Mouse (Mus musculus): ENCODE data around the gene Slc22a18. TPM values are rescaled to one million over a fixed set of nuclear protein-coding genes. Genes with fewer than 3 reads are reported as not detected.

Slc22a18 gene
- polyA plus RNA-seq, 1 experiment = 140 TPM

- WGBS = 72% methylated on average over 11 of the region's 11 CpGs
- no peak for DNase-seq (ENCODE audit: low read depth, low spot score)
These were observed 11.6 kb upstream of the Slc22a18 start for GRCm38 (mm10) chr7:143461920-143462319.

- 84% methylated on average over 5 of the region's 5 CpGs for WGBS
- no peak for DNase-seq (ENCODE audit: low read depth, low spot score)
These were observed 11.0 kb upstream of the Slc22a18 start for GRCm38 (mm10) chr7:143462516-143462915.

- WGBS = 26% methylated on average over 11 of the region's 11 CpGs
- DNase-seq (ENCODE audit: low read depth, low spot score) = no peak
These were observed 9.6 kb upstream of the Slc22a18 start for GRCm38 (mm10) chr7:143463865-143464415.

- no peak for DNase-seq (ENCODE audit: low read depth, low spot score)
- 18% methylated on average over 56 of the region's 56 CpGs for WGBS
These were observed 8.6 kb upstream of the Slc22a18 start for GRCm38 (mm10) chr7:143464811-143465560.

- DNase-seq (ENCODE audit: low read depth, low spot score) = no peak
- WGBS = 38% methylated on average over 14 of the region's 14 CpGs
These were observed 7.3 kb upstream of the Slc22a18 start for GRCm38 (mm10) chr7:143466099-143466677.

GRCm38 (mm10) chr7:143467714-143468113 is 5.8 kb upstream of the Slc22a18 start:
- WGBS = 61% methylated on average over 6 of the region's 6 CpGs
- no peak for DNase-seq (ENCODE audit: low read depth, low spot score)

- 6% methylated on average over 8 of the region's 8 CpGs for WGBS
- DNase-seq (ENCODE audit: low read depth, low spot score) = no peak
These were observed 3.6 kb upstream of the Slc22a18 start for GRCm38 (mm10) chr7:143469946-143470345.

- no peak for DNase-seq (ENCODE audit: low read depth, low spot score)
These were observed 1.3 kb downstream of the Slc22a18 start for GRCm38 (mm10) chr7:143474811-143475210.

GRCm38 (mm10) chr7:143475876-143476275 is 2.3 kb downstream of the Slc22a18 start:
- no peak for DNase-seq (ENCODE audit: low read depth, low spot score)
- WGBS = 25% methylated on average over 11 of the region's 11 CpGs

More at GRCm38 (mm10) chr7:143474811-143475210, 1.3 kb downstream of the Slc22a18 start:
- 13% methylated on average over 10 of the region's 10 CpGs for WGBS

- 38% methylated on average over 3 of the region's 3 CpGs for WGBS
These were observed 3.3 kb downstream of the Slc22a18 start for GRCm38 (mm10) chr7:143476702-143477335.

GRCm38 (mm10) chr7:143477800-143478199 is 4.3 kb downstream of the Slc22a18 start:
- 86% methylated on average over 5 of the region's 5 CpGs for WGBS
- no peak for DNase-seq (ENCODE audit: low read depth, low spot score)

More at GRCm38 (mm10) chr7:143476702-143477335, 3.3 kb downstream of the Slc22a18 start:
- DNase-seq (ENCODE audit: low read depth, low spot score) = no peak

- 32% methylated on average over 13 of the region's 13 CpGs for WGBS
- DNase-seq (ENCODE audit: low read depth, low spot score) = no peak
These were observed 7.0 kb downstream of the Slc22a18 start for GRCm38 (mm10) chr7:143480498-143480897.

- WGBS = 72% methylated on average over 5 of the region's 5 CpGs
- no peak for DNase-seq (ENCODE audit: low read depth, low spot score)
These were observed 8.4 kb downstream of the Slc22a18 start for GRCm38 (mm10) chr7:143481806-143482387.

GRCm38 (mm10) chr7:143482541-143482940 is 9.0 kb downstream of the Slc22a18 start:
- 47% methylated on average over 6 of the region's 6 CpGs for WGBS

GRCm38 (mm10) chr7:143489735-143490134 is 16.2 kb downstream of the Slc22a18 start:
- DNase-seq (ENCODE audit: low read depth, low spot score) = no peak
- 88% methylated on average over 6 of the region's 6 CpGs for WGBS

More at GRCm38 (mm10) chr7:143482541-143482940, 9.0 kb downstream of the Slc22a18 start:
- DNase-seq (ENCODE audit: low read depth, low spot score) = no peak

- 82% methylated on average over 6 of the region's 6 CpGs for WGBS
These were observed 20.1 kb downstream of the Slc22a18 start for GRCm38 (mm10) chr7:143493616-143494126.

GRCm38 (mm10) chr7:143495104-143495961 is 21.8 kb downstream of the Slc22a18 start:
- 57% methylated on average over 8 of the region's 8 CpGs for WGBS
- no peak for DNase-seq (ENCODE audit: low read depth, low spot score)

More at GRCm38 (mm10) chr7:143493616-143494126, 20.1 kb downstream of the Slc22a18 start:
- DNase-seq (ENCODE audit: low read depth, low spot score) = no peak

- WGBS = 72% methylated on average over 4 of the region's 4 CpGs
- DNase-seq (ENCODE audit: low read depth, low spot score) = no peak
These were observed 25.0 kb downstream of the Slc22a18 start for GRCm38 (mm10) chr7:143498584-143498983.

- no peak for DNase-seq (ENCODE audit: low read depth, low spot score)
- WGBS = 36% methylated on average over 2 of the region's 2 CpGs
These were observed 27.4 kb downstream of the Slc22a18 start for GRCm38 (mm10) chr7:143500912-143501311.
